Mouse (Mus musculus) c-Kit-positive CD71-positive TER-119-negative erythroid progenitor cells, embryonic 14.5 days (primary cell): ENCODE results near the gene Cog8.

Source experiments
- DNase-seq: peaks from one replicate; pipeline ENCODE4 v3.0.0-alpha.2; 2013; ENCODE audit warnings: low read depth

The Cog8 gene

GRCm38 (mm10) chr8:107056076-107056972 lies at the start of gene Cog8, which contains the start of gene Nip7:
Gene Cog8 (minus strand): TSS chr8:107056689.
Gene Nip7 (plus strand): TSS chr8:107056877.
- peak; percentile 97 for DNase-seq

GRCm38 (mm10) chr8:107104547-107104946 lies 48.1 kb upstream of the Cog8 start:
- no peak for DNase-seq

GRCm38 (mm10) chr8:107100635-107101034 lies 44.1 kb upstream of the Cog8 start:
- no peak for DNase-seq

GRCm38 (mm10) chr8:107096366-107097036 lies 40.0 kb upstream of the Cog8 start, which contains the start of gene Terf2:
Gene Terf2 (minus strand): TSS chr8:107096547.
- DNase-seq, result peak; percentile 87

GRCm38 (mm10) chr8:107095717-107096365 lies 39.4 kb upstream of the Cog8 start:
- no peak for DNase-seq

- DNase-seq, result no peak
Observed at GRCm38 (mm10) chr8:107090531-107090930, 34.0 kb upstream of the Cog8 start.

DNA sequence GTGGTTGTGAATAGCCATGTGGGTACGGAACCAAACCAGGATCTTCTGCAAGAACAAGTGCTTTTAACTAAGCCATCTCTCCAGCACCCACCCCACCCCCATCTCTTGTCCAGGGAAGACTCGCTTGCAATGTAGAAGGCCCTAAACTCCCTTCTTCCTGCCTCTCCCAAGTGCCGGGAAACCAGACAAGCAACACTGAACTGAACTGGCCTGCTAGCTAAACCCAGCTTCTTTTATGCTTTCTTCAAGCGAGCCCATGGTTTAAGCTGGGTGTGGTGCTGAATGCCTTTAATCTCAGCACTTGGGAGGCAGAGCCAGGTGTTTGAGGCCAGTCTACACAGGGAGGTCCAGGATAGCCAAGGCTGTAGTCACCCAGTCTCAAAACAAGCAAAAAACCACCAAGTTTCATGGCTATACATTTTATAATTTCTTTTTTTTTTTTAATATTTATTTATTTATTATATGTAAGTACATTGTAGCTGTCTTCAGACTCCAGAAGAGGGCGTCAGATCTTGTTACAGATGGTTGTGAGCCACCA lies 32.1 kb upstream of the Cog8 start:
- no peak for DNase-seq

DNA sequence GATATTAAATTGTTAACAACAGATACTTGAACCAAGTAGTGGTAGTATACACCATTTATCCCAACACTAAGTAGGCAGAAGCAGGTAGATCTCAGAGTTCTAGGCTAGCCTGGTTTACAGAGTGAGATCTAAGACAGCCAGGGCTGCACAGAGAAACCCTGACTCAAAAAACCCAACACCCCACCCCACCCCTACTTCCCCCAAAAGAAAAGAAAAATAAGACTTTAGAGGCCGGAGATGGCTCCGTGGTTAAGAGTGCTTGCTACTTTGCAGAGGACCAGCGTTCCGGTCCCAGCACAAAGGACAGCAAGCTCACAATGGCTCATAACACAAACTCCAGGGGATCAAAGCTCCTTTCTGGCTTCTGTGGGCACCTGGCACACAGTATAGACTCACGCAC lies 29.5 kb upstream of the Cog8 start:
- DNase-seq, result no peak

GRCm38 (mm10) chr8:107085358-107085757 lies 28.9 kb upstream of the Cog8 start:
- no peak for DNase-seq

GRCm38 (mm10) chr8:107076239-107076888 lies 19.9 kb upstream of the Cog8 start:
- DNase-seq, result no peak

DNA sequence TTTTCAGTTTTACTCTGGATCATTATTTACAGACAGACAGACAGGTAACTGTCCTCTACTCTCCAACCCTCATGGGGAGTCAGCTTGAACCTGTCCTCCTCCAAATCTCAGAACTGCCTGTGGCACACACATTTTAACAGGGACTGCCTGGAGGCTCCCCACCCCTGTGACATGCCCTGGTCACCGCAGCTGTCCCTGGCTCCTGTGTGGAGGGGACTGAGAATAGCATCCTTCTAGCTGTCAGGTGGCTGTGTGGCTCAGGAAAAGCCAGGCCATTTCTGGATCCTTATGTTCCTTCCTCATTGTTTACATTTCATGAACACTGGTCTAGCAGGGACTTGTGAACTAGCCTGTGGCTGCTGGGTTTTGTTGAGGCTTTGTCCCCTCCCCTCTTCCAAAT lies 17.6 kb upstream of the Cog8 start:
- DNase-seq, result no peak

- DNase-seq, result no peak
Observed at GRCm38 (mm10) chr8:107073706-107074105, 17.2 kb upstream of the Cog8 start.

GRCm38 (mm10) chr8:107065511-107066496 lies 9.3 kb upstream of the Cog8 start, which contains the start of gene Tmed6:
Gene Tmed6 (minus strand): TSS chr8:107065644.
- DNase-seq, result peak; percentile 76

DNA sequence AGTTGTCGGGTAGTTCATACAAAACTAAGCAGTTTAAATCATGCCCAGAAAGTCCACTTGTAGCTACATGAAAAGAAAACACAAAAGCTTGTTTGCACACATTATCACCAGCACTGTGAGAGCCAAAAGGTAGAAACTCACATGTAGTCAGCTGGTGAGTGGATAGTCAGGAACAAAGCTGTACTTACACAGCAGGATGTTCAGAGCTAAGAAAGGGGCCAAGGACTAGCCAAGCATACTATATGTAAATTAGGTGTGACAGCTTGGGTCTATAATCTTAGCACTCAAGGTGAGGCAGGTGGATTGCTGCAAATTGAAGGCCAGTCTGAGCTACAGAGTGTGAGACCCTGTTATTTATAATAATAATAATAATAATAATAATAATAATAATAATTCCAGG lies 6.1 kb upstream of the Cog8 start:
- DNase-seq, result no peak

- no peak for DNase-seq
Observed at GRCm38 (mm10) chr8:107056973-107057369, 482 bp upstream of the Cog8 start.

GRCm38 (mm10) chr8:107052046-107052445 lies 4.4 kb downstream of the Cog8 start:
- DNase-seq, result no peak

DNA sequence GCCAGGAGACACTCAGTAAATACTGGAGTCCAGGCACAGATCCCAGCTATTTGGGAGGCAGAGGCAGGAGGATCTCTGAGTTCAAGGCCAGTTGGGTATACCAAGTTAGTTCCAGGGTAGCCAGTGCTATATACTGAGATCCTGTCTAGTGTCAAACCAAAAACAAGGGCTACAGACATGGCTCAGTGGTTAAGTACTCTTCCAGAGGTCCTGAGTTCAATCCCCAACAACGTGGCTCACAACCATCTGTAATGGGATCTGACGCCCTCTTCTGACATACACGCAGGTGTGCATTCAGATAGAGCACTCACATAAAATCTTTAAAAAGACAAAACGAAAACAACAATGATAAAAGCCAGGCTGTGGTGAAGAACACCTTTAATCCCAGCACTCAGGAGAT lies 7.0 kb downstream of the Cog8 start:
- no peak for DNase-seq

DNA sequence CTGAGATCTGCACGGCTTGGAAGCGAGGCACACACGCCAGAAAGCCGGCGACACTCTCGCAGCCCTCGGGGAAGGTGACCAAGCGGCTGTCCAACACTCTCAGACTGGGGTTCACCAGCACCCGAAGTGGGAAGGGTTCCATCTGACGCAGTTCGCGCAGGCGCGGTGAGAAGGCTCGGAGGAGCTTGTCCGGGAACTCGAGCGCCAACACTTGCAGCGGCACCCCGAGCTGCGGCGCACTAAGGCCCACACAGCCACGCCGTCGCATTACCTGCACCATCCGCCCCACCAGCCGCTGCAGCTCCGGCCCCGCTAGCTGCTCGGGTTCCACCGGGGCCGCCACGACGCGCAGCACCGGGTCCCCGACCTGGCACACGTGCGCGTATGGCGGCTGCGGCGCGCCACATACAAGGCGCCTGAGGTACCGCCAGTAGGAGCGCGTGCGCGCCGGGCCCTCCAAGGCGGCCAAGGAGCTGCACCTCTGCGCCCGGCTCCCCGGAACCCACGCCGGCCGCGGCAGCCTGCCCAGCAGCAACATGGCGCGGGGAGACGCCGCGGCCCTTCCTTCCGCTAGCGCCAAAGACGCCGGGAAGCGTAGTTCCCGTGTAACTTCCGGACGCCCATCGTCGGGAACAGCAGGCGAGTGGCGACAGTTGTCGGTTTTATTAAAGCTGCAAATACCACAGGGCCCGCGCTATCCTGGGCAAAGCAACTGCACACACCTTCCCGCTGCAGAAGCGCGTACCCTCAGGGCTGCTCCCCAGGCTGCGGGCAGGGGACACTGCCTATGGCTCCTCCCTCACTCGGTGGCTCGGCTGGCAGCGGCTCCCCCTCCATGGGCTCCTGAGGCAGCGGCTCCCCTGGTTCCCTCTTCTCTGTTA lies 8.2 kb downstream of the Cog8 start, which contains the start of gene Pdf:
Pdf (minus strand) TSS at position 554 of the 881 bp plus-strand sequence.
- DNase-seq, result peak; percentile 75

GRCm38 (mm10) chr8:107046976-107047375 lies 9.5 kb downstream of the Cog8 start:
- DNase-seq, result no peak
